Mouse (Mus musculus) cerebellum, adult 2 months (tissue): Measurements from ENCODE around the gene S1pr2.

ENCODE experiments used
- CTCF ChIP-seq: fragments of 200-500 bp; IDR thresholded peaks from 2 replicates; pipeline ENCODE4 v1.5.1; 2011; ENCODE audit warnings: low read depth, mild to moderate bottlenecking, control low read depth, low read length, moderate library complexity, borderline replicate concordance; ENCODE audit not compliant: insufficient read depth
- POLR2A ChIP-seq: fragments of 200-500 bp; IDR thresholded peaks from 2 replicates; pipeline ENCODE4 v1.6.1; 2011; ENCODE audit warnings: low read length, control low read depth, borderline replicate concordance; ENCODE audit not compliant: insufficient read depth

- TF ChIP-seq CTCF (no peak), POLR2A (no peak)
These were observed 10.5 kb upstream of the S1pr2 start for GRCm38 (mm10) chr9:20986952-20987686.
